Comparison of ENCODE assay signal across 23 mouse cellular contexts in the genomic region with DNA sequence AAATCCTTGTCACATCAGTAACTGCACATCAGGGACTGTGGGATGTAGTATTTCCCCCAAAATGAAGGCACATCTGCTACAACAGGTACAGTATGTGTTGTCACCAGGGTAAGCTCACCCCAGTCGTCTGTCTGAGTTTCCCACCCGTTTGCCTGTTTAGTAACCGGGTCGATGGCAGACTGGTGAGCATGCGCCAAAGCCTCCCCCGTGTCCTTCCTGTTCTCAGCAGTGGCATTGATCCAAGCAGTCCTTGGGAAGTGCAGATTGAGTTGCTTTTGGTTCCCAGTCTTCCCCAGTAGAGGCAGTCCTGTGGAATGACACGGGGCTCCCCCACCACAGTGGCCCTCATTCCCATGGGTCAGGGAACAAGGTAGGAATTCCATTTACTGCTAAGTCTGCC.
"Had no signal": no experiment of that assay in that cellular context is flagged by ENCODE, and none has a peak within 500 bp of the region (broad histone marks: within the 10 kb centered on the region; RNA-seq: fewer than 3 reads in every experiment).

No protein-coding gene starts in this region.

- H3K27ac ChIP-seq: gastrocnemius, adult 2 months; heart, embryonic 10.5 days; hindbrain, embryonic 10.5 days; hindbrain, embryonic 12.5 days; hindbrain, embryonic 14.5 days; intestine, embryonic 15.5 days; left cerebral cortex, adult 2 months; limb, embryonic 10.5 days; limb, embryonic 12.5 days; liver, embryonic 13.5 days; liver, embryonic 15.5 days had no signal

- H3K27me3 ChIP-seq: hindbrain, embryonic 12.5 days; intestine, embryonic 15.5 days; limb, embryonic 12.5 days; liver, embryonic 13.5 days; liver, embryonic 15.5 days had no signal

- H3K4me3 ChIP-seq: gastrocnemius, adult 2 months; heart, embryonic 10.5 days; heart, embryonic 12.5 days; hindbrain, embryonic 10.5 days; hindbrain, embryonic 12.5 days; intestine, embryonic 15.5 days; left cerebral cortex, adult 2 months; limb, embryonic 10.5 days; limb, embryonic 12.5 days; liver, embryonic 13.5 days; liver, embryonic 15.5 days had no signal

- H3K36me3 ChIP-seq: heart, embryonic 10.5 days; heart, embryonic 12.5 days; hindbrain, embryonic 10.5 days; hindbrain, embryonic 12.5 days; intestine, embryonic 15.5 days; limb, embryonic 10.5 days; limb, embryonic 12.5 days; liver, embryonic 13.5 days; liver, embryonic 15.5 days had no signal

- H3K4me1 ChIP-seq: hindbrain, embryonic 12.5 days; intestine, embryonic 15.5 days; limb, embryonic 12.5 days; liver, embryonic 13.5 days; liver, embryonic 15.5 days had no signal

- DNase-seq: gastrocnemius, adult 2 months; gastrocnemius, postnatal 10 days; gastrocnemius, postnatal 25 days; heart, adult 18-20 months; heart, postnatal 10 days; heart, postnatal 4 days; kidney, adult 18-20 months; kidney, adult 8-10 months; kidney, postnatal 10 days; kidney, postnatal 25 days; kidney, postnatal 4 days; liver; liver, embryonic 13.5 days had no signal

- H3K9me3 ChIP-seq: heart, embryonic 10.5 days; heart, embryonic 12.5 days; hindbrain, embryonic 10.5 days; intestine, embryonic 15.5 days; limb, embryonic 10.5 days; limb, embryonic 12.5 days; liver, embryonic 13.5 days; liver, embryonic 15.5 days had no signal
